ENCODE assay signal across 7 mouse cellular contexts in genomic region chr16:90284916-90285315, GRCm38 (mm10). TPM values are rescaled to one million over a fixed set of nuclear protein-coding genes. Genes with fewer than 3 reads are reported as not detected.
DNase-seq lines count a peak whose midpoint lies in the region; ATAC-seq and TF ChIP-seq lines count a peak whose summit lies in the region.

No protein-coding gene starts in this region.

- TF ChIP-seq POLR2A in liver, adult 2 months (IDR thresholded peaks at IDR 0.05; ENCODE audit: extremely low read depth, insufficient read depth, low read length): no peak

- TF ChIP-seq CTCF in liver, adult 2 months (IDR thresholded peaks at IDR 0.05; ENCODE audit: low read depth, low read length): no peak

- no peaks in the 10 kb centered on the region for H3K9me3 ChIP-seq in embryonic facial prominence, embryonic 14.5 days (ENCODE audit: control insufficient read depth, low read length)
- no peaks in the 10 kb centered on the region for H3K9me3 ChIP-seq in hindbrain, embryonic 13.5 days
- peaks cover 9% of the 10 kb centered on the region; the same call in 1 of the 2 replicates for H3K9me3 ChIP-seq in megakaryocyte, embryonic 14.5 days

- H3K79me2 ChIP-seq in liver, adult 2 months (ENCODE audit: control insufficient read depth, insufficient read depth, low read length): peaks cover 22% of the 10 kb centered on the region

- peak overlapping the region; percentile 86 for H3K4me2 ChIP-seq in embryonic facial prominence, embryonic 14.5 days (ENCODE audit: low read depth, low read length)
- H3K4me2 ChIP-seq in hindbrain, embryonic 13.5 days: peak overlapping the region; percentile 76

- no peaks in the 10 kb centered on the region for H3K36me3 ChIP-seq in liver, adult 2 months (ENCODE audit: control insufficient read depth, insufficient read depth, low read length)
- no peaks in the 10 kb centered on the region for H3K36me3 ChIP-seq in embryonic facial prominence, embryonic 14.5 days (ENCODE audit: control insufficient read depth, insufficient read depth, low read length)
- no peaks in the 10 kb centered on the region for H3K36me3 ChIP-seq in hindbrain, embryonic 13.5 days
- H3K36me3 ChIP-seq in megakaryocyte, embryonic 14.5 days (replicated peaks; ENCODE audit: low read length): peaks cover 3% of the 10 kb centered on the region

- peaks cover 23% of the 10 kb centered on the region for H3K4me1 ChIP-seq in liver, adult 2 months (ENCODE audit: control insufficient read depth, insufficient read depth, low read length)
- H3K4me1 ChIP-seq in embryonic facial prominence, embryonic 14.5 days (ENCODE audit: control insufficient read depth, insufficient read depth, low read length): peaks cover 24% of the 10 kb centered on the region
- H3K4me1 ChIP-seq in hindbrain, embryonic 13.5 days (replicated peaks): peaks cover 44% of the 10 kb centered on the region
- H3K4me1 ChIP-seq in megakaryocyte, embryonic 14.5 days: peaks cover 47% of the 10 kb centered on the region

- H3K27me3 ChIP-seq in liver, adult 2 months (ENCODE audit: control insufficient read depth, insufficient read depth, low read length): no peaks in the 10 kb centered on the region
- H3K27me3 ChIP-seq in embryonic facial prominence, embryonic 14.5 days (replicated peaks; ENCODE audit: control insufficient read depth, insufficient read depth, low read length): no peaks in the 10 kb centered on the region
- H3K27me3 ChIP-seq in hindbrain, embryonic 13.5 days: no peaks in the 10 kb centered on the region
- peaks cover 2% of the 10 kb centered on the region for H3K27me3 ChIP-seq in megakaryocyte, embryonic 14.5 days (replicated peaks)

- no peak for DNase-seq in liver, adult 2 months (ENCODE audit: extremely low read depth, low read depth, low spot score)
- no peak for DNase-seq in liver
- no peak for DNase-seq in embryonic facial prominence, embryonic 14.5 days (ENCODE audit: low spot score)
- DNase-seq in right cerebral cortex, postnatal 25 days: no peak
- DNase-seq in gastrocnemius, adult 8-10 months (ENCODE audit: low spot score in 2 of 2): no peak

- peak overlapping the region; percentile 57 for H3K27ac ChIP-seq in liver, adult 2 months (replicated peaks; ENCODE audit: insufficient read depth, low read depth, low read length)
- H3K27ac ChIP-seq in embryonic facial prominence, embryonic 14.5 days (replicated peaks; ENCODE audit: low read depth, low read length): peak overlapping the region; percentile 76
- peak overlapping the region; percentile 96; the same call in 1 of the 2 replicates for H3K27ac ChIP-seq in hindbrain, embryonic 13.5 days

- peak overlapping the region; percentile 85 for H3K9ac ChIP-seq in liver, adult 2 months (ENCODE audit: low read depth, low read length)
- peak overlapping the region; percentile 97 for H3K9ac ChIP-seq in embryonic facial prominence, embryonic 14.5 days (ENCODE audit: low read depth, low read length)
- H3K9ac ChIP-seq in hindbrain, embryonic 13.5 days: peak overlapping the region; percentile 98

- WGBS in liver, adult 2 months: 10% methylated on average over 15 of the region's 15 CpGs
- 6% methylated on average over 15 of the region's 15 CpGs for WGBS in embryonic facial prominence, embryonic 14.5 days
- WGBS in hindbrain, embryonic 13.5 days: 5% methylated on average over 15 of the region's 15 CpGs

- no peak for ATAC-seq in embryonic facial prominence, embryonic 14.5 days (ENCODE audit: low read depth)
- ATAC-seq in hindbrain, embryonic 13.5 days (ENCODE audit: low FRiP score): peak; percentile 13; the same call in 1 of the 2 replicates

- H3K4me3 ChIP-seq in liver, adult 2 months (ENCODE audit: insufficient read depth, low read depth, low read length): peak overlapping the region; percentile 79
- peak overlapping the region; percentile 100 for H3K4me3 ChIP-seq in embryonic facial prominence, embryonic 14.5 days (ENCODE audit: low read depth, low read length)
- H3K4me3 ChIP-seq in hindbrain, embryonic 13.5 days: peak overlapping the region; percentile 99
- peak overlapping the region; percentile 98 for H3K4me3 ChIP-seq in megakaryocyte, embryonic 14.5 days (replicated peaks)

RNA-seq across cellular contexts. Expression of gene Scaf4, which starts 0.6 kb away (rescaled TPM):
- total RNA-seq in liver, adult 2 months (2014; rRNA removed): 8.2 and 10.7 TPM in 2 replicates
- 14.7 and 20.9 TPM in 2 replicates for polyA plus RNA-seq in liver, adult 2 months (2012; rRNA removed)
- 23.6 and 25.4 TPM in 2 replicates for polyA plus RNA-seq in embryonic facial prominence, embryonic 14.5 days (2014; fragmentation: Nextera tagmentation; extraction: Ambion mirVana)
- polyA plus RNA-seq in hindbrain, embryonic 13.5 days (2015; fragmentation: Nextera tagmentation; extraction: Ambion mirVana): 25.8 and 26.5 TPM in 2 replicates
- polyA plus RNA-seq in megakaryocyte, embryonic 14.5 days (2012; ENCODE audit: insufficient read depth, low replicate concordance): 64.5 and 82.0 TPM in 2 replicates
- total RNA-seq in gastrocnemius, adult 8-10 months (2022): 10 to 100 TPM; 13.5 to 18.9 (median 15.9) TPM
